In genomic region chr14:50930754-50931492, GRCm38 (mm10) we compare ENCODE assay signal across 8 mouse cellular contexts. TPM values are rescaled to one million over a fixed set of nuclear protein-coding genes. Genes with fewer than 3 reads are reported as not detected.
DNase-seq lines count a peak whose midpoint lies in the region; ATAC-seq and TF ChIP-seq lines count a peak whose summit lies in the region.

Gene Pip4p1, minus strand, starts transcription at chr14:50930856.
Gene Pnp, plus strand, starts transcription at chr14:50931082.

- in situ Hi-C loops in ES-E14 (cut with MboI; ENCODE audit: low sequenced_read_pairs in 2 of 2, unreplicated experiment in 2 of 2) = no loop called here

- no peaks in the 10 kb centered on the region for H3K9me3 ChIP-seq in ES-E14 (ENCODE audit: control insufficient read depth, insufficient read depth, low read depth, low read length)
- no peaks in the 10 kb centered on the region for H3K9me3 ChIP-seq in forebrain, embryonic 15.5 days

- peak within 1 kb of the TSS; percentile 95 for H3K27ac ChIP-seq in ES-E14 (ENCODE audit: insufficient read depth, low read depth, low read length, poor library complexity, severe bottlenecking)
- peak within 1 kb of the TSS; percentile 91 for H3K27ac ChIP-seq in forebrain, embryonic 15.5 days (replicated peaks)

- DNase-seq in ES-E14 (ENCODE audit: low read depth, low spot score) = peak; percentile 95
- peak; percentile 100 for DNase-seq in cerebellum, adult 11-12 months
- DNase-seq in heart, postnatal 25 days (ENCODE audit: low spot score) = peak; percentile 99
- peak; percentile 99 for DNase-seq in layer of hippocampus, adult 18-20 months (ENCODE audit: low spot score in 2 of 2)
- peak; percentile 99 for DNase-seq in lung, adult 2 months
- peak; percentile 98 to 99 for DNase-seq in thymus, adult 18-20 months

- H3K4me1 ChIP-seq in ES-E14 (ENCODE audit: control insufficient read depth in 2 of 2, insufficient read depth in 2 of 2, low read length in 2 of 2, poor library complexity in 1 of 2) = peaks cover 4 to 7% of the 10 kb centered on the region in 2 experiments; a peak in 3 of 4 replicates
- peaks cover 32% of the 10 kb centered on the region for H3K4me1 ChIP-seq in forebrain, embryonic 15.5 days
- H3K4me1 ChIP-seq in lung, adult 2 months (ENCODE audit: control insufficient read depth, insufficient read depth, low read length) = peaks cover 5% of the 10 kb centered on the region; the same call in 1 of the 2 replicates

- peaks cover 31% of the 10 kb centered on the region for H3K36me3 ChIP-seq in ES-E14 (ENCODE audit: control insufficient read depth, insufficient read depth, low read length, poor library complexity, severe bottlenecking)
- H3K36me3 ChIP-seq in forebrain, embryonic 15.5 days = peaks cover 35% of the 10 kb centered on the region

- under 1% methylated on average over 67 of the region's 68 CpGs for WGBS in forebrain, embryonic 15.5 days
- under 1% methylated on average over 68 of the region's 68 CpGs for WGBS in lung, adult 2 months

- ATAC-seq in forebrain, embryonic 15.5 days (replicated peaks) = peak; percentile 99
- ATAC-seq in neutrophil, adult 5-6 weeks (ENCODE audit: extremely low read depth, insufficient number of reproducible peaks, low FRiP score, poor library complexity, severe bottlenecking) = peak; percentile 94

- H3K4me3 ChIP-seq in ES-E14 (ENCODE audit: insufficient read depth in 1 of 2, low read depth in 1 of 2, low read length in 2 of 2, poor library complexity in 1 of 2, severe bottlenecking in 1 of 2) = peak within 1 kb of the TSS; percentile 77 to 90
- H3K4me3 ChIP-seq in forebrain, embryonic 15.5 days = peak within 1 kb of the TSS; percentile 78
- peak within 1 kb of the TSS; percentile 74 for H3K4me3 ChIP-seq in lung, adult 2 months (replicated peaks; ENCODE audit: extremely low read depth, low read depth, low read length)

- TF ChIP-seq CTCF in lung, adult 2 months (IDR thresholded peaks at IDR 0.05; ENCODE audit: insufficient read depth, low read length) = no peak

- intact Hi-C loops in heart, postnatal 25 days (cut with DNase I) = loop anchor here (5.0 kb wide), 3 partner anchors 46 to 131 kb away; no protein-coding TSS in a partner anchor

- H3K4me2 ChIP-seq in forebrain, embryonic 15.5 days (replicated peaks) = peak within 1 kb of the TSS; percentile 71

- H3K27me3 ChIP-seq in forebrain, embryonic 15.5 days = no peaks in the 10 kb centered on the region

- TF ChIP-seq POLR2A in lung, adult 2 months (IDR thresholded peaks at IDR 0.05; ENCODE audit: borderline replicate concordance, extremely low read depth, low read depth, low read length) = peak; percentile 62

- H3K9ac ChIP-seq in ES-E14 (ENCODE audit: insufficient read depth, low read depth, low read length, poor library complexity, severe bottlenecking) = peak within 1 kb of the TSS; percentile 90
- H3K9ac ChIP-seq in forebrain, embryonic 15.5 days (replicated peaks) = peak within 1 kb of the TSS; percentile 91

TF ChIP-seq in ES-E14, 5 proteins besides CTCF, POLR2A, EP300 and RAD21:
- TF ChIP-seq MAFK (IDR thresholded peaks at IDR 0.05; ENCODE audit: insufficient read depth, low read depth, low read length) (peak; percentile 62; the same call in 1 of the 2 replicates), CHD2 (IDR thresholded peaks at IDR 0.05; ENCODE audit: low read depth, low read length) (peak; percentile 40; the same call in 1 of the 2 replicates), HCFC1 (IDR thresholded peaks at IDR 0.05; ENCODE audit: borderline replicate concordance, insufficient read depth, low read length) (no peak; the same call in 1 of the 2 replicates)

RNA-seq across cellular contexts. Expression of gene Pip4p1, which starts in this region (rescaled TPM):
- 19.4 and 42.3 TPM in 2 replicates for total RNA-seq in ES-E14 (2012; rRNA removed)
- polyA plus RNA-seq in forebrain, embryonic 15.5 days (2015; fragmentation: Nextera tagmentation; extraction: Ambion mirVana) = 95.1 and 95.3 TPM in 2 replicates
- total RNA-seq in heart, postnatal 25 days (2021) = 10 to 100 TPM; 21.1 to 23.6 TPM
- total RNA-seq in layer of hippocampus, adult 18-20 months (2021) = 10 to 100 TPM; 86.4 to 96.1 TPM
- polyA plus RNA-seq in lung, adult 2 months (2012; rRNA removed) = 99.1 and 111 TPM in 2 replicates
- 48.2 and 58.0 TPM in 2 replicates for total RNA-seq in neutrophil, adult 5-6 weeks (2017)

RNA-seq across cellular contexts. Expression of gene Pnp, which starts in this region (rescaled TPM):
- total RNA-seq in ES-E14 (2012; rRNA removed) = 74.8 and 115 TPM in 2 replicates
- polyA plus RNA-seq in forebrain, embryonic 15.5 days (2015; fragmentation: Nextera tagmentation; extraction: Ambion mirVana) = 17.0 and 19.8 TPM in 2 replicates
- 10 to 100 TPM; 12.2 to 13.5 TPM for total RNA-seq in heart, postnatal 25 days (2021)
- 10 to 100 TPM; 13.1 to 18.3 TPM for total RNA-seq in layer of hippocampus, adult 18-20 months (2021)
- polyA plus RNA-seq in lung, adult 2 months (2012; rRNA removed) = 35.3 and 37.0 TPM in 2 replicates
- 53.4 and 69.2 TPM in 2 replicates for total RNA-seq in neutrophil, adult 5-6 weeks (2017)

Comparison
In these comparisons a context has a peak if more than half of its experiments do, and no peak if none do; other contexts are left out.
1. Peak in every context shown above with its lines: DNase-seq, ATAC-seq, H3K4me3 ChIP-seq and H3K27ac ChIP-seq.